Mouse (Mus musculus): Measurements from ENCODE around the gene Zfp120. TPM values are rescaled to one million over a fixed set of nuclear protein-coding genes. Genes with fewer than 3 reads are reported as not detected.
"Not testable (repeated sequence)": the region's sequence is repeated elsewhere in the genome, so short reads cannot be mapped to it uniquely, and the experiment has no call there.

Gene Zfp120
- polyA plus RNA-seq, 1 experiment from 2014 or later = 6.3 TPM

DNA sequence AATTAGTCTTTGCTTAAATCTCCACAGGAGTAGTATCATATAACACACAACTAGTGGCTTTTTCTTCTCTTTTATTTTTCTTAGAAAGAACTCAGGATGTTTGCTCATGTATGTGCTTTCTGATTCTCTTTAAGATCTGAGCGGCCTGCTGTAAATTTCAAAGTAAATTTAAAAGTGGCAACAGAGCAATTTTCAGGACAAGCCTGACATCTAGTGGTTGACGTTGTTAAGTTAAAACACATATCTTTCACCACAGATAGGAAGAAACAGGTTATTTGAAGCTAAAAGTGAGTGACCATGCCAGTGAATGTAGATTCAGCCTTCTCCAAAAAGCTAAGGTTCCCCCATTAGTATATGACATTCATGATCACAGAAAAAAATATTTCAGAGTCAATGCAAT lies 36.9 kb downstream of the Zfp120 start:
- H3K9me3 ChIP-seq (replicated peaks; ENCODE audit: control insufficient read depth, low read length); H3K27me3 ChIP-seq (ENCODE audit: control insufficient read depth, insufficient read depth, low read length); ATAC-seq (replicated peaks; ENCODE audit: extremely low read depth, insufficient read depth, low FRiP score); H3K9ac ChIP-seq (ENCODE audit: low read length); H3K4me1 ChIP-seq (ENCODE audit: control insufficient read depth, insufficient read depth, low read length); H3K27ac ChIP-seq (ENCODE audit: low read length); H3K4me3 ChIP-seq (ENCODE audit: low read length); H3K36me3 ChIP-seq (ENCODE audit: control insufficient read depth, insufficient read depth); H3K4me2 ChIP-seq (ENCODE audit: low read depth, low read length): not testable (repeated sequence)
- 20% methylated on average over 2 of the region's 2 CpGs for WGBS

Other genes with a start within 250 kb of the Zfp120 start
- gene Gm10770, start 43.0 kb upstream of the Zfp120 start, polyA plus RNA-seq (2015; fragmentation: Nextera tagmentation; extraction: Ambion mirVana) = not detected in 2 replicates
- gene Gm14139, start 45.0 kb upstream of the Zfp120 start, polyA plus RNA-seq (2015; fragmentation: Nextera tagmentation; extraction: Ambion mirVana) = 0.12 TPM in 1 of 2 replicates, not detected in the other
- 4.1 TPM in 2 replicates for gene Zfp937, start 81.4 kb upstream of the Zfp120 start, polyA plus RNA-seq (2015; fragmentation: Nextera tagmentation; extraction: Ambion mirVana)
- gene Gm21994, start 118.9 kb upstream of the Zfp120 start, polyA plus RNA-seq (2015; fragmentation: Nextera tagmentation; extraction: Ambion mirVana) = 2.8 and 3.9 TPM in 2 replicates
- gene Gm14124, start 120.8 kb upstream of the Zfp120 start, polyA plus RNA-seq (2015; fragmentation: Nextera tagmentation; extraction: Ambion mirVana) = not detected in 2 replicates
- gene Gm10130, start 187.0 kb upstream of the Zfp120 start, polyA plus RNA-seq (2015; fragmentation: Nextera tagmentation; extraction: Ambion mirVana) = 2.5 and 2.6 TPM in 2 replicates
- 3.9 and 4.9 TPM in 2 replicates for gene 3300002I08Rik, start 226.1 kb upstream of the Zfp120 start, polyA plus RNA-seq (2015; fragmentation: Nextera tagmentation; extraction: Ambion mirVana)